Mouse (Mus musculus) E14TG2a.4 (cell line): ENCODE measurements around the gene 1500009L16Rik.

Experiments used
- CTCF ChIP-seq: conservative IDR thresholded peaks from 2 replicates; pipeline ENCODE4 v1.5.1; 2014; ENCODE audit warnings: low read length
- POU5F1 ChIP-seq: IDR thresholded peaks from 2 replicates; pipeline ENCODE4 v1.6.1; 2014; ENCODE audit warnings: low read length, borderline replicate concordance

GRCm38 (mm10) chr10:83709920-83710319 is 12.7 kb upstream of the 1500009L16Rik start:
- no peak for TF ChIP-seq CTCF
- TF ChIP-seq POU5F1, result no peak
